Mouse (Mus musculus) forelimb bud, embryonic 11.5 days (tissue): Measurements from ENCODE around the gene Arl8b.

Experiments used
- DNase-seq: peaks from one replicate; pipeline ENCODE4 v3.0.0-alpha.2; 2012; ENCODE audit warnings: low read depth, low spot score

Arl8b gene

DNA sequence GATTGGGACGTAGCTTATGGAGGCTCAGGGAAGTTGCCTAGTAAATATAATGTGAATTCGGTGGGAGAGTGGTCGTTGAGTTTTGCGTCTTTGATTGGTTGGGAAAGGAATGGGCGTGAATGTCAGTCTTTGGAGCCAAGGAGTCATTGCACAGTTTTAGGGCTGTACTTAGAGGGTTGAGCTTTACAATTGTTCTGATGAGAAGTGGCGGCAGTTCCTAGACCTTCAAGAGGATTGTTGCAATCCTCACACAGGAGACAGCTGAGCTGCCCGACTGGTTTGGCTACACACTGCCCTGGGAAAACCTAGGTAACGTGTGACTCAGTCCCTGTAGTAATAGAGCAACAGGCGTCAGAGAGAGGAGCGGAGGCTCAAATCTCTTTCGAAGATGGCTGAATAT, 1.2 kb downstream of the Arl8b start:
- DNase-seq: no peak

GRCm38 (mm10) chr6:108784796-108785195, 1.9 kb downstream of the Arl8b start:
- no peak for DNase-seq

DNA sequence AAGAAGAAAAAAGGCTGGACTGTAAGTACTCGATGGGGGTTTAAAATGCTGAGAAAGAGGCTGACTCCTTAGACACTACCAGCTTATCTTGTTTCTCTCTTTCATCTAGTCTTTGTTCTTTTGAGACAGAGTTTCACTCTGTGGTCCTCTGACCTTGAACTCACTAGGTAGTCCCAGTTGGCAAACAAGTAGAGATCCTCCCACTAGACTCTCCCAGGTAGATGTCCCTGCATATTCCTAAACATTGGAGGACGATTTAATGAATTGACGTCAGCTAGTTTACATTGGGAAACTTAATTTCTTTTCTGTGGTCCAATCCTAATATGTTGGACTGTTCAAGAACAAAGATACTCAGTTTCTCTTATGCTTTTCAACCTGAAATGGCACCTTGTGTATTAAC, 2.7 kb downstream of the Arl8b start:
- DNase-seq: no peak

DNA sequence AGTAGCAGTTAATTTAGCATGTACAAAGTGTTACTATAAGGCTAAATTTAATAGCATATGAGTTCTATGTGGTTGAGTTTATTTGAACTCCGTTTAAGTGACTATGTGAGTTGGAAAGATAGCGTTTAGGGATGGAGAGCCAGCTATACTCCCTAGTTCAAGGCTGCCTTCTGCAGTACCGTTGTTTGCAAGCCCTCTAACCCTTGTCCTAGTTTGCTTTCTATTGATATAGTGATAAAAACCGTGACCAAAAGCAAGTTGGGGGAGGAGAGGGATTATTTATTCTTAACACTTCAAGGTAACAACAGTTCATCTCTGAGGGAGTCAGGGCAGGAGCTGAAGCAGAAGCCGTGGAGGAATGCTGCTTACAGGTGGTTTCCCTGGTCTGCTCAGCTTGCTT, 8.6 kb downstream of the Arl8b start:
- no peak for DNase-seq

- no peak for DNase-seq
Observed at GRCm38 (mm10) chr6:108795912-108796311, 13.0 kb downstream of the Arl8b start.

DNA sequence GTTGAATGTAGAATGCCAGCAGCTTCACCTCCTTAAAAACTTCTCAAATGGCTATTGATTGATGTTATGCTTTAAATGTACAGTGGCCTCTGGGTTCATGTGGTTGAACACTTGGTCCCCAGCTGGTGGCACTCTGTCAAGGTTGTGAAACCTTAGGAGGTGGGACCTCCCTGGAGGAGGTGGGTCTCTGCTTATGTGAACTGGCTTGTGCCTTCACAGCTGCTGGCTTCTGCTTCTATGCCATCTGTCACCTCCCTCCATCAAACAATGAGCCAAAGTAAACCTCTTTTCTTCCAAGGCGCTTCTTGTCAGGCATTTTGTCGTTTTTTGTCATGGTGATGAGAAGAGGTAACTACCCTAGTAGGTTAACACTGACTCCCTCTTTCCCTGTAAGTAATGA, 13.8 kb downstream of the Arl8b start:
- DNase-seq: no peak

- no peak for DNase-seq
Observed at GRCm38 (mm10) chr6:108805194-108805593, 22.3 kb downstream of the Arl8b start.

GRCm38 (mm10) chr6:108805871-108806270, 23.0 kb downstream of the Arl8b start:
- no peak for DNase-seq

- DNase-seq: no peak
Observed at GRCm38 (mm10) chr6:108807446-108807845, 24.5 kb downstream of the Arl8b start.

DNA sequence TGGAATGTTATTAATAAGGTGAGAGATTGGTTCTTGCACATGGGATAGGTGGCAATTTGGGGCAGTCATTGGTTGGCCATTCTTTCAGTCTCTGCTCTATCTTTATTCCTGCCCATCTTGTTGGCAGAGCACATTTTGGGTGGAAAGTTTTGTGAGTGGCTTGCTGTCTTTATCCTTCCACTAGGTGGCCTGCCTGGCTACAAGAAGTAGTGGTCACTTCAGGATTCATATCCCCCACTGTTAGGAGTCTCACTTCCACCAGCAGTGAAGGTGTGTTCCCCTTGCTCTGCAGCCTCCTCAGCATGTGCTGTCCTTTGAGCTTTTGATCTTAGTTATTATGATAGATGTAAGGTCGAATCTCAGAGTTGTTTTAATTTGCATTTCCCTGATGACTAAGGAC, 25.9 kb downstream of the Arl8b start:
- DNase-seq: no peak

GRCm38 (mm10) chr6:108810237-108810636, 27.3 kb downstream of the Arl8b start:
- no peak for DNase-seq

DNA sequence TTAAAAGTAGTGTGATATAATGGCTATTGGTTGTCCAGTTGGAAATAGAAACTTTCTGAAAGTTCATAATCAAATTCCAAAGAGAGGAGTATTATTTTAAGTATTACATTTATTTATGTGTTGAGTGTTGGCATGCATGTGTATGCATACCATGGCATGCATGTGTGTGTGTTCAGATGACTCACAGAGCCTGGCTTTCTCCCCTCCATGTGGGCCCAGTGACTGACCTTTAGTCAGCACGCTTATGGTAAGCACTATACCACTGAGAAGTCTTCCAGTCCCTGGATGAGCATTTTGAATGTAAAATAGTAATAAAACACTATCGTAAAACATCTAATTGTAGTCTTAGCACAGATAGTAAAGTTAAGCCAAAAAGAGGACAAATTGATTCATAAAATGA, 29.2 kb downstream of the Arl8b start:
- DNase-seq: no peak

DNA sequence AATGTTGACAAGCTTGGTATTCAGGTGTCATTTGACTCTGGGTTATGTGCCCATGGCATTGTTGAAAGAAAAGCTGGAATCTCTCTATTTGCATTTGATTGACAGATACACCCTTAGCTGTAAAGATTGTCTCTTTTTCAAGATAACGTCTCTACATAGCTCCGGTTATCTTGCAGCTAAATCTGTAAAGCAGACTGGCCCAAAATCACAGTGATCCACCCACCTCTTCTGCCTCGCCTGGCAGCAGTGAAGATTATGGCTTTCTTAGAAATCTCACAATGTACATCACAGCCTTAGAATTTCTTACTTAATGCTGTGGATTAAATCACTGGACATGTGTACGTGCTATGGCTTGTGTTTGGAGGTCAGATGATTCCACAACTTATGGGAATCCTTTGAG, 34.6 kb downstream of the Arl8b start:
- no peak for DNase-seq

DNA sequence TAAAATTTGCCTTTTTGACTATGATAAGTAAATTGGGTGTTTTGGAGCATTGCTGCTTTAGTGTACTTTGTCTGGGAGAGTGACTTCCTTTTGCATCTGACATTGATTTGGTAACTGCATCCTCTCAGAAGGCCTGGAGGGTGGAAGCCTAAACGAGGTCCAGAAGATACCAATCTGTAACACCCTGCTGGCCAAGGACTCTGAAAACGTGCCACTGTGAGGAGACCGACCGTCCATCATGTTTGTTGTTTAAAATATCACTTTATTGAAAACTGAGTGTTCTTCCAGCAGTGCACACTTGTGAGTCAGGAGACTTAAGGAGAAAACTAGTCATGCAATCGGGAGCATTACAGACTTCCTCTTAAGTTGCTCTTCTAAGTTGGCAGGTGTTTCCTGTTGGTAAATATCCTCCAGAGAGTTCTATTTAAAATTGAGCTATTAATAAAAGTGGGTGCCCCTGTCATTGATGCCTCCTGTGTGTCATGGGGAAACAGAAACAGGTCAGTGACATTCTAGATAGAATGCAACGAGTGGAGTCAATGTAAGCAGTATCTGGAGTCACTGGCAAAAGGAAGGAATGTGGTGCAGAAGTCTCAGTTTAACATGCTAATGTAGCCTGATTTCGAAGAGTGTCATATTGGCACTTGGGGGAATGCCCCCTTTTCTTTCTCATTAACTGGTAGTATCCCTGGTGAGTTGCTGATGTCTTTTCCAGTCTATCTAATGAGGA, 42.1 kb downstream of the Arl8b start:
- DNase-seq: no peak

DNA sequence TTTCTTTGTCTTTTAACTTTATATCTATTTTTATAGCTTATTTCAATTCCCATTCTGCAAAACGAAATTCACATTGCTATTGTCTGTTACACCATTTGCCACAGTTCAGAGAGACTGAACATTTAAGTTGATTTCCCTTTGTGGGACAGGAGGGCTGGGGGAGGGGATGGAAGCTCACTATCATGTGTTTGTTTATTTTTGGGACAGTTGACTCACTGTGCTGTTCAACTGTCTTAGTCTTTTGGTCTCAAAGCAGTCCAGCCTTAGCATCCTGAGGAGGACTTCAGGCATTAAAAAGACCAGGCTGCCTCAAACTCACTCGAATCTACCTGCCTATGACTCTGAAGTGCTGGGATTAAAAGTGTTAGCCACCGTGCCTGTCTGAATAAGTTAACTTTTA, 43.2 kb downstream of the Arl8b start:
- DNase-seq: no peak

- DNase-seq: no peak
Observed at GRCm38 (mm10) chr6:108827336-108827920, 44.5 kb downstream of the Arl8b start.

DNA sequence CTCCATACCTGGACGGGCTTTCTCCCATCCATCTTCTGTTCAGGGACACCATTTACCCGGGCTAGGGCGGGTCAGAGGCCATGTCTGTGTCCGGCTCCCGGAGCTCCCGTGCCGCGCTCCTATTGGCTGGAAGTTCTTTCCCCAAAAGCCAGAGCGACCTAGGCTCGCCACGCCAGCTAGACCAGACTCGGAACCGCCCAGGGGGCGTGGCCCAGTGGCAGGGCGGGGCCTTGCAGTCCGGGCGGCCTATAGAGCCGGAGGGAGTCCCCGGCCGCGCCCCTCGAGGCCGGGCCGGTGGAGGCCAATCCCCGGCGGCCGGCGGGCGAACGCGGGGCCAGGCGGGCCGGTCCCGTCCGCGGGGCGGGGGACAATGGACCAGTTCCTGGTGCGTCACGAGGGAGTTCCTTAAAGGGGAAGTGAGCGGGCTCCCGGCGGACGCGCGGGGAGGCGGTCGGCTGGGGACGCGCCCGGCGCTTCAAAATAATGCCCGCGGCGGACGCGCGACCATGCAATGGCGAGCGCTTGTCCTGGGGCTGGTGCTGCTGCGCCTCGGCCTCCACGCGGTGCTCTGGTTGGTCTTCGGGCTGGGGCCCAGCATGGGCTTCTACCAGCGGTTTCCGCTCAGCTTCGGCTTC, 45.5 kb downstream of the Arl8b start, which contains the start of gene Edem1:
TSS of gene Edem1 (plus strand) at position 408 of the 635 bp plus-strand sequence.
- peak; percentile 97 for DNase-seq

DNA sequence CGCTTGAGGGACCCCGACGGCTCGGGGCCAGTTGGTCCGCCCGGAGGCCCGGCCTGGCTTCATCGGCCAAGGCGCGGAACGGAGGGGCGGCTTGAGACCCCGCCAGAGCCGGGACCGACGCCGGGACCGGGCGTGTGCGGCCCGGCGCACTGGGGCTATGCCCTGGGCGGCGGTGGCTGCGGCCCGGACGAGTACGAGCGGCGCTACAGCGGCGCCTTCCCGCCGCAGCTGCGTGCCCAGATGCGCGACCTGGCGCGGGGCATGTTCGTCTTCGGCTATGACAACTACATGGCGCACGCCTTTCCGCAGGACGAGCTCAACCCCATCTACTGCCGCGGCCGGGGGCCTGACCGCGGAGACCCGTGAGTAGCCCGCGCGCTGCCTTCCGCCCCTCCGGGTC, 46.0 kb downstream of the Arl8b start:
- peak; percentile 24 for DNase-seq

- no peak for DNase-seq
Observed at GRCm38 (mm10) chr6:108829386-108830370, 46.8 kb downstream of the Arl8b start.

DNA sequence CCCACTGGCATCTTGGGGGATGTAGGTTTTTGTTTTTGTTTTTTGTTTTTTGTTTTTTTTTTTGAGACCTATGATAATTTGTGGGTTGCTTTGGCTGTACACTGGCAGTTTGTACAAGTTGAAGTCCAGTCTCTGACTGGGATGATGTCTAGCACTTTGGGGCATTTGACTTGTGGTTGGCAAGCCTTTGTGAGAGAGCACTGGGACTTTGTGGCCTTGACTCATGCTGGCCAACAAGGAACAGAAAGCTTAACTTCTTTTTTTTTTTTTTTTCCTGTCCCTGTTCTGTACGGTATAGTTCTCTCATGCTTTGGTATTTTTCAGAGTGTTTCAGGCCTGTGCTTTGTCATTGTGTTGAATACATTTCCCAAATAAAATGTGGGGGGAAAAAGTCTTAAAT, 49.3 kb downstream of the Arl8b start:
- DNase-seq: no peak

DNA sequence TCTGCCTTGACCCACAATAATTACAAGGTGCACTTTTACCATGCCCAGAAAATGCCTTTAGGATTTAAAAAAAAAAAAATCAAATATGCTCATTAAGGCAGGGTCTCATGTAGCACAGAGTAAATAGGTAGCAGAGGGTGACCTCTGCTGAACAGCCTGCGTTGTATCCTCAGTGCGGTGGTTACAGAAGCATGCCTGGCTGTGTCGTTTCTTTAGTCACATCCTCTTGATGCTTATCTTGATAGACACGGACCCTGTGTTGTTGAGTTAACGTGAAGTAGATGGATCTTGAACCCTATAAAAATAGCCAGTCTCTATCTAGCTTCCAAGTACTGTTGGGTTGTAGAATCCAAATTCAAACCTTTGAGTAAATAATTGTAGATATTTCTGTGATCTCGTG, 50.1 kb downstream of the Arl8b start:
- DNase-seq: no peak
